Mouse (Mus musculus) hindbrain, embryonic 14.5 days (tissue): Measurements from ENCODE around the gene Ripk1. TPM values are rescaled to one million over a fixed set of nuclear protein-coding genes. Genes with fewer than 3 reads are reported as not detected.
"Not testable (repeated sequence)": the region's sequence is repeated elsewhere in the genome, so short reads cannot be mapped to it uniquely, and the experiment has no call there.

Source experiments
- ATAC-seq: fragments of 200-750 bp; cut with Nextera tagmentation; 2 replicates; pipeline ENCODE4 v1.8.0; 2017; ENCODE audit warnings: moderate number of reproducible peaks, mild to moderate bottlenecking, moderate TSS enrichment, moderate library complexity; ENCODE audit not compliant: low FRiP score
- DNase-seq: peaks from one replicate; pipeline ENCODE4 v3.0.0-alpha.2; 2015; ENCODE audit warnings: low spot score
- H3K27ac ChIP-seq: fragments of 300-500 bp; sonication (generic); 2 replicates; pipeline ENCODE4 v1.5.1; 2014; ENCODE audit warnings: mild to moderate bottlenecking, moderate library complexity
- H3K27me3 ChIP-seq: fragments of 300-500 bp; sonication (generic); 2 replicates; pipeline ENCODE4 v1.6.1; 2014; ENCODE audit warnings: mild to moderate bottlenecking, low read length, mixed read lengths; ENCODE audit not compliant: control insufficient read depth, insufficient read depth
- H3K36me3 ChIP-seq: fragments of 300-500 bp; sonication (generic); replicated peaks from 2 replicates; pipeline ENCODE4 v1.6.1; 2014; ENCODE audit not compliant: control insufficient read depth, insufficient read depth
- H3K4me1 ChIP-seq: fragments of 300-500 bp; sonication (generic); replicated peaks from 2 replicates; pipeline ENCODE4 v1.6.1; 2014; ENCODE audit warnings: antibody characterized with exemption, low read length, mixed read lengths; ENCODE audit not compliant: control insufficient read depth, insufficient read depth
- H3K4me2 ChIP-seq: fragments of 300-500 bp; sonication (generic); replicated peaks from 2 replicates; pipeline ENCODE4 v1.6.1; 2014; ENCODE audit warnings: mild to moderate bottlenecking, moderate library complexity
- H3K4me3 ChIP-seq: fragments of 300-500 bp; sonication (generic); replicated peaks from 2 replicates; pipeline ENCODE4 v1.5.1; 2014; ENCODE audit warnings: mild to moderate bottlenecking, low read length
- H3K9ac ChIP-seq: fragments of 300-500 bp; sonication (generic); 2 replicates; pipeline ENCODE4 v1.6.1; 2014
- H3K9me3 ChIP-seq: fragments of 300-500 bp; sonication (generic); 2 replicates; pipeline ENCODE4 v1.6.1; 2016; ENCODE audit warnings: low read length; ENCODE audit not compliant: control insufficient read depth
- whole genome bisulfite sequencing: fragments of 180-500 bp; shearing (Covaris S2); extraction: QIAGEN DNeasy Blood & Tissue Kit; methylation state at CpG from one replicate; pipeline ENCODE4 v1.1.7; 2014; 5-methylcytosine and 5-hydroxymethylcytosine counted together
- polyA plus RNA-seq: library from polyadenylated mRNA; unstranded; fragments of >200 nt; fragmentation: Nextera tagmentation; extraction: Ambion mirVana; gene quantifications from 2 replicates; pipeline ENCODE4 v1.2.1, GENCODE M21; 2014

Gene Ripk1
- polyA plus RNA-seq, 1 experiment from 2014 or later: 8.2 TPM

- Histone ChIP-seq H3K36me3 (peaks cover 26% of the 10 kb centered on the region), H3K4me1 (peaks cover 12% of the 10 kb centered on the region), H3K4me2 (no peak overlapping the region), H3K27ac (no peak overlapping the region), H3K9me3 (no peaks in the 10 kb centered on the region), H3K9ac (no peak overlapping the region), H3K4me3 (no peak overlapping the region), H3K27me3 (no peaks in the 10 kb centered on the region)
- ATAC-seq (no peak), DNase-seq (no peak)
- WGBS: 61% methylated on average over 4 of the region's 4 CpGs
These were observed 68.1 kb downstream of the Ripk1 start for GRCm38 (mm10) chr13:34070296-34070695.

- Histone ChIP-seq H3K27me3 (no peaks in the 10 kb centered on the region), H3K4me1 (peaks cover 23% of the 10 kb centered on the region), H3K9me3 (no peaks in the 10 kb centered on the region), H3K27ac (no peak overlapping the region), H3K9ac (no peak overlapping the region), H3K36me3 (peaks cover 38% of the 10 kb centered on the region), H3K4me2 (no peak overlapping the region), H3K4me3 (no peak overlapping the region)
- 84% methylated on average over 6 of the region's 6 CpGs for WGBS
- ATAC-seq (no peak), DNase-seq (no peak)
These were observed 69.7 kb downstream of the Ripk1 start for GRCm38 (mm10) chr13:34071836-34072235.

- Histone ChIP-seq H3K9me3 (no peaks in the 10 kb centered on the region), H3K4me1 (peaks cover 23% of the 10 kb centered on the region), H3K4me2 (no peak overlapping the region), H3K27ac (no peak overlapping the region), H3K36me3 (peaks cover 31% of the 10 kb centered on the region), H3K27me3 (no peaks in the 10 kb centered on the region), H3K9ac (no peak overlapping the region), H3K4me3 (no peak overlapping the region)
- 64% methylated on average over 3 of the region's 3 CpGs for WGBS
- no peak for DNase-seq
- no peak for ATAC-seq
These were observed 70.7 kb downstream of the Ripk1 start for GRCm38 (mm10) chr13:34072847-34073246.

- not testable (repeated sequence) for H3K4me3 ChIP-seq, DNase-seq, H3K27ac ChIP-seq, ATAC-seq, H3K27me3 ChIP-seq, H3K9ac ChIP-seq, H3K9me3 ChIP-seq
- H3K4me1 ChIP-seq: peaks cover 30% of the 10 kb centered on the region
- 89% methylated on average over 9 of the region's 17 CpGs for WGBS
- H3K36me3 ChIP-seq: peaks cover 26% of the 10 kb centered on the region
- 0 out of 2 replicates have a peak overlapping the region, but pooled peaks have one; percentile 12 for H3K4me2 ChIP-seq
These were observed 72.3 kb downstream of the Ripk1 start for GRCm38 (mm10) chr13:34074441-34074840.

GRCm38 (mm10) chr13:34075893-34076292, 73.7 kb downstream of the Ripk1 start:
- not testable (repeated sequence) for H3K9me3 ChIP-seq, DNase-seq, ATAC-seq, H3K27ac ChIP-seq, H3K27me3 ChIP-seq
- peak overlapping the region; percentile 58 for H3K4me2 ChIP-seq
- peak overlapping the region; percentile 95 for H3K4me3 ChIP-seq
- peaks cover 30% of the 10 kb centered on the region for H3K4me1 ChIP-seq
- peaks cover 26% of the 10 kb centered on the region for H3K36me3 ChIP-seq
- H3K9ac ChIP-seq: peak overlapping the region; percentile 99
- WGBS: 67% methylated on average over 6 of the region's 6 CpGs

GRCm38 (mm10) chr13:34076561-34077491, 74.7 kb downstream of the Ripk1 start:
- Histone ChIP-seq H3K4me3 (peak overlapping the region; percentile 95), H3K9me3 (no peaks in the 10 kb centered on the region), H3K4me2 (peak overlapping the region; percentile 58), H3K9ac (peak overlapping the region; percentile 99), H3K4me1 (peaks cover 30% of the 10 kb centered on the region), H3K27me3 (no peaks in the 10 kb centered on the region), H3K27ac (peak overlapping the region; percentile 96), H3K36me3 (peaks cover 26% of the 10 kb centered on the region)
- 17% methylated on average over 20 of the region's 20 CpGs for WGBS
- peak; percentile 68 for ATAC-seq
- DNase-seq: peak; percentile 71

GRCm38 (mm10) chr13:34077492-34078271, 75.5 kb downstream of the Ripk1 start, which contains the start of gene Tubb2a:
Tubb2a (minus strand) TSS chr13:34078007.
- Histone ChIP-seq H3K4me2 (peak within 1 kb of the TSS; percentile 58), H3K4me3 (peak within 1 kb of the TSS; percentile 95), H3K4me1 (peaks cover 30% of the 10 kb centered on the region), H3K9me3 (no peaks in the 10 kb centered on the region), H3K9ac (peak within 1 kb of the TSS; percentile 99), H3K27ac (peak within 1 kb of the TSS; percentile 96), H3K27me3 (no peaks in the 10 kb centered on the region), H3K36me3 (peaks cover 26% of the 10 kb centered on the region)
- DNase-seq (peak; percentile 91), ATAC-seq (peak; percentile 90)
- WGBS: 1% methylated on average over 45 of the region's 45 CpGs

- 0 out of 2 replicates have a peak, but pooled peaks have one; percentile 3 for ATAC-seq
- Histone ChIP-seq H3K9me3 (no peaks in the 10 kb centered on the region), H3K4me1 (peaks cover 26% of the 10 kb centered on the region), H3K4me3 (peak overlapping the region; percentile 95), H3K4me2 (peak overlapping the region; percentile 58), H3K36me3 (peaks cover 21% of the 10 kb centered on the region), H3K27me3 (no peaks in the 10 kb centered on the region), H3K27ac (peak overlapping the region; percentile 96), H3K9ac (peak overlapping the region; percentile 99)
- 44% methylated on average over 16 of the region's 16 CpGs for WGBS
- DNase-seq: no peak
These were observed 76.5 kb downstream of the Ripk1 start for GRCm38 (mm10) chr13:34078500-34079280.
